Mouse (Mus musculus): ENCODE measurements around the gene Mmp2.

GRCm38 (mm10) chr8:92893870-92894269, 66.8 kb downstream of the Mmp2 start:
- TF ChIP-seq CTCF (IDR thresholded peaks at IDR 0.05; ENCODE audit: borderline replicate concordance, extremely low read depth, insufficient read depth, insufficient read length) (no peak), POLR2A (IDR thresholded peaks at IDR 0.05; ENCODE audit: borderline replicate concordance, extremely low read depth, insufficient read depth, insufficient read length, poor library complexity, severe bottlenecking) (no peak)
